Mouse (Mus musculus): Measurements from ENCODE around the gene Lgr6. TPM values are rescaled to one million over a fixed set of nuclear protein-coding genes. Genes with fewer than 3 reads are reported as not detected.
A peak's percentile ranks its signal among the peaks of the same experiment; 100 is the strongest.
"Not testable (repeated sequence)": the region's sequence is repeated elsewhere in the genome, so short reads cannot be mapped to it uniquely, and the experiment has no call there.

The Lgr6 gene
- total RNA-seq, 4 experiments from 2014 or later = 1.2 to 2.4 (median 1.7) TPM

DNA sequence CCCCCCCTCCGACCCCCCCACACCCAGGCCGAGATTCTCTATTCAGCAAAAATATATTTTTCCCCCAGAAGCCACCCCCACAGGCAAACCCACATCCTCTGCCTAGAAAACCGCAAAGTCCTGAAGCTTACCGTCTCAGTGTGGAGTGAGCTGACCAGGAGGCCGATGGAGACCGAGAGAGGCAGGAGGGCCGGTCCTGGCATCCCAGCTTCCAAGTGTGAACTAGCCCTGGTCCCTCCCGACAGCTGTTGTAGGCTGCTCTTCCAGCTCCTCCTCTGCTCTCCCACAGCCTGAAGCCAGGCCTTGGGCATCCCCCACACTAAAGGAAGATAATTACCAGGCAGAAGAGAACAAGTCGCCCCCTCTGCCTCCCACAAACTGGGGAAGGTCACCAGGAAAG lies 23.9 kb upstream of the Lgr6 start:
- DNase-seq (ENCODE audit: low spot score in 2 of 2) = no peak

DNA sequence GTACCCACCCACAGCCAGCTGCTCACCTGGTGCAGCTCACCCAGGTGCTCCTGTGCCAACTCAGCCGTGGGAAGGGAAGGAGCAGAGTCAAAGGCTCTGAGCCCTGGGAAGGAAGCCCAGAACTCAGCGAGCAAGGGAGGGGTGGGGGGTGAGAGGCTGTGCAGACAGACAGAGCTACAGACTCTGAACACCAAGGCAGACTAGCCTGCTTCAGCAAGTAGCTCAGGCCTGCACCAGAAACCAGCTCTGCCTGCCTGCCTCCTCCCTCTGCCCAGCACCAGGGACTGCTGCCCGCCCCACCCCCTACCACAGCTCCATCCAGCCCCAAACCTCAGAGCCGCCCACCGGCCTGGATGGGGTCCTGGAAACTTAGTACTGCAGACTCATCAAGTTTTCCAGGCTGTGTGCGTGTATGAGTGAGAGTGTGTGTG lies 22.9 kb upstream of the Lgr6 start:
- DNase-seq (ENCODE audit: low spot score in 2 of 2) = no peak

DNA sequence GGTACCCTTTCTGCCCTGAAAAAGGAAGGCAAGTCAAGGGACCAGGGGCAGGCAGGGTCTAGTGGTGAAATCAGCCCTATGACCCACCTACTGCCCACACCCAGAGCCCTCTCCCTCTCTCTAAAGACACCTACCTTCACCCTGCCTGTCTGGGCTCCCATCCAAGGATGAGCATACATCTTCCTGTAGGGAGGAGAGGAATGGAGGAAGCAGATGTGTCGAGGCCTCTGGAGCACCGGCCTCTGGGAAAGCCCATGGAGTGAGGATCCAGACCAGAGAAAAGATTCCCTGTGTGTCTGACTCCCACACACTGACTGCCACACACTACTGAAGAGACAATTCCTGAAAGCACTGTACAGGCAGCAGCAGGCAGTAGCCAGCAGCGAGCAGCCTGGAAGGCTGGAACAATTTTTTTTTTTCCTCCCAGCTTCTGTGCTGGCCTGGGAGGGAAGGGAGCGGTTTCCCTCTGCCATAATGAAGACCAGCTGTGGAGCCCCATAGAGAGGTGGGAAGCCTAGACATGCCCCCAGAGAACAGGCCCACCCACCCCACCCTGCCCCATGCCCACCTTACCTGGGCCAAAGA lies 21.5 kb upstream of the Lgr6 start:
- peak in 1 of 2 experiments; percentile 53 for DNase-seq (ENCODE audit: low spot score in 2 of 2)

DNA sequence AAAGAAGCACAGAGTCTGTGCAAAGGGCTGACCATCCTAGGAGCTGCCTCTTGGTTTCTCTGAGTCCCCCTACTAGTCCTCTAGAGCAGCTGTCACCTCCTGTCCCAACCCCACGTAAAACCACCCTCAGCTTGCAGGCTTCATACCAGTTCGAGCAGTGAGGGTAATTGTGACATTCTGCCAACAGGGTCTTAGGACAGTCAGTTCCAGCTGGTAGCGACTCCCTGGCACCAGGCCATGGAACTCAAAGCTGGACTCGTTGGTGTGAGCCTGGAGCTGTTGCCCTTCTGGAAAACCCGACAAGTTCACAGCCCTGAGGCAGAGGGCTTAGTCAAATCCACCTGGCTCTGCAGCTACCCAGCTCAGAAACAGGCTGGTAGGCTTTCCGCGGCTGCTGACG lies 20.9 kb upstream of the Lgr6 start:
- no peak for DNase-seq (ENCODE audit: low spot score in 2 of 2)

DNA sequence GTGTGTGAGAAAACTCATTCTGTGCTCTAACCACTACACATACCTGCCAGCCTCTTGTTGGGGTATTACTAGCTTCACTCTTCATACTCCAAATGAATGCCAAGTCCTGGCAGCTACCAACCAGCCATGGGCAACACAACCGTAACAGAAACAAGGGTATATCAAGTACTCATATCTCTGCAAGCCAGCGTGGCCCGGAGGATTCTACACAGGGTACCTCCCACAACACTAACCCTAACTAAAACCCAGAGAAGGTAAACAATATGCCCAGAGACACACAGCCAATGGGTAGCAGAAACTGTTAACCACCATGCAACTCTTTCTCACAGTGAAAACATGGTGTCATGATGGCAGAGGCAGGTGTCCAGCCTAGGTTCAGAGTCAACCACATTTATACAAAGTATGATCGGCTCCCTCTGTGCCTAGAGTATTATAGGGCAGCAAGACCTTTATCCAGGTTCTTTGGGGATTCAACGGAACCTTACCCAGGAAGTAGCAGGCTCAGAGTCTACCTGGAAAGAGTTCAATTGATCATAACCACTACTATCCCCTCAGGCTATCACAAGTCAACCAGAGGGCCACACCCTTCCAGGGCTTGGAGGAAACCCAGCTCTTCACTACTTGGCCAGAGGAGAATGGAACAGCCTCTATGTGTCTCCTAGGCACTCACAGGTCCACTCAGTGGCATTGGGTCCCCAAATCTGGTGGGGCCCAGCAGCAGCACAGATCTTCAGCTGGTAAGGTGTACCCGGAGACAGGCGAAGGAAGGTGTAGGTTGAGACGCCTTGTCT lies 19.7 kb upstream of the Lgr6 start:
- DNase-seq (ENCODE audit: low spot score in 2 of 2) = no peak

DNA sequence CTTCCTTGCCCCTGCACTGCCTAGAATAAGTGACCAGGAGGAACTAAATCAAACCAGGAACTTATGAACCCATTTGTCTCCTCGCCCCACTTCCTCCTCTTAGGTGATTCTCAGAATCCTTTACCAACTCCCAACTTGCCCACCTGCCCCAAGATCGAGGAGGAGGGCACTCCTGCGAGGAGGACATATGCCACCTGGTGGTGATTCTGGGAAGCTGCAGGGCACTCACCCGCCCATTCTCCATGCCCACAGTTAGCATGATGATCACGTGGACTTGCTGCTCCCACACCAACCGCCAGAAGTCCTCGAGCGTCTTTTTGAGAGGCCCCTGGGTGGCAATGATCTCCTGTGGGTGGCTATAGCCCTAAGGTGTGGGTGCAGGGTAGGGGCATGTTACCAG lies 7.6 kb upstream of the Lgr6 start:
- no peak for DNase-seq (ENCODE audit: low spot score in 2 of 2)

DNA sequence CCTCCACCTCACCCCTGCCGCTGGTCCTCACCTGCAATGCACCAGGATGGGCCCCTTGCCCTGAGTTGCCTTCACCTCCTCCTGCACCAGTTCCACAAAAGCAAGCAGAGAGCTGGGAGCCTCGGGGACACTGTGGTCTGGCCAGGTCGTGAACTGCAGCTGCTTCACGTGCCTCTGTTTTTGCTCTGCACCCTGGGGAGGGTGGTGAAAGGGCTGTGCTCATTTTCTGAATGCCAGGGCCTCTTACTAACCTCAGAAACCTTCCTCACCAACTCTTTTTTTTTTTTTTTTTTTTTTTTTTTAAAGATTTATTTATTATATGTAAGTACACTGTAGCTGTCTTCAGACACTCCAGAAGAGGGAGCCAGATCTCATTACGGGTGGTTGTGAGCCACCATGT lies 6.2 kb upstream of the Lgr6 start:
- not testable (repeated sequence) for DNase-seq (ENCODE audit: low spot score in 2 of 2)

DNA sequence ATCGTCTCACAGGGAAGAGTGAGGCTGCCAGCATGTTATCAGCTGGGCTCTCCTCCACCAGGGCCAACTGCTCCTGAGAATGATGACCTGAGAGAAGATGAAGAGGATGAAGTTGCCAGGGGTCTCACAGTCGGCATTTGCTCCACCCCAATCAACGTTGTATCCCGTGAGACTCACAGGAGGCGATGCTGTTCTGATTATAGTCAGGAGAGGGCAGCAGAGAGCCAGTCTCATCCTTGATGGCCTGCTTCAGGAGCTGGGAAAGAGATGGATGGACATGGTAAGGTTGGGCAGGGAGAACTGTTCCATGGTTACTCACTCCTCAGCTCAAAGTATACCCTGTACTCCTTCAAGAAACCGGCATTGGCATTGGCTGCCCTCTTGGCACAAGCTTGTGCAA lies 5.0 kb upstream of the Lgr6 start:
- DNase-seq (ENCODE audit: low spot score in 2 of 2) = peak in 1 of 2 experiments; percentile 70

DNA sequence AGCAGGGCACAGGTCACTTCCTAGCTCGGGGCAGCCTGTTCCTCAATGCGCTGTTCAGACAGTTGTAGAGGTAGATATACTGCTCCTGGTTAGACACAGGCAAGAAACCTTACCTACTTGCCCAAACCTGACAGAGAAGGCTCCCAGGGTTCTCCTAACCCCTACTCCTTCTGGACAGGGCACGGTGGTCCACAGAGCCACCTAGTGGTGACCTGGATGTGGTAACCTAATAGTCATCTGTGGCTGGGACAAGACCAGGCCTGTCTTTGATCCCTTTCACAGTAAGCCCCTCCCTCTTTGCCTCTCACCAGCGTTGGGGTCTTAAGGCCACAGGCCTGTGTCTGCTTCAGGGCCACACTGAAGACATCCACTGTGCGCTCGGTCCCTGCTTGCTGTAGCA lies 3.5 kb upstream of the Lgr6 start:
- no peak for DNase-seq (ENCODE audit: low spot score in 2 of 2)

DNA sequence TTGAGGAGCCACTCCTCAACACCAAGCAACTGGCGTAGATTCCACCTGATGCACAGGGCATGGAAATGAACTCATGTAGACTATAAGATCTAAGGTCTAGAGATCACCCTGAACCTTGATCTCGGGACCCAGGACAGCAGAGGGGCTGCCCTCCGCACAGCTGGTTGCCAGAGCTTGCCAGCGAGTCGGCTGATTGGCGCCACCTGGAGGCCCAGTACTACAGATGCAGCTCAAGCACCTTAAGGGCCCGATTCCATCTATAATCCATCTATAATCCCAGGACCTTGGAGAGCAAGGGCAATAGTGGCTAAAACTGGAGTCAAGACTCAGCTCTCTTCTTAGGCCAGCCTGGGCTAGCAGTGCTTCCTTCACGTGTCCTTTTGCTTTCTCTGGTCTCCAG lies 875 bp upstream of the Lgr6 start:
- no peak for DNase-seq (ENCODE audit: low spot score in 2 of 2)

DNA sequence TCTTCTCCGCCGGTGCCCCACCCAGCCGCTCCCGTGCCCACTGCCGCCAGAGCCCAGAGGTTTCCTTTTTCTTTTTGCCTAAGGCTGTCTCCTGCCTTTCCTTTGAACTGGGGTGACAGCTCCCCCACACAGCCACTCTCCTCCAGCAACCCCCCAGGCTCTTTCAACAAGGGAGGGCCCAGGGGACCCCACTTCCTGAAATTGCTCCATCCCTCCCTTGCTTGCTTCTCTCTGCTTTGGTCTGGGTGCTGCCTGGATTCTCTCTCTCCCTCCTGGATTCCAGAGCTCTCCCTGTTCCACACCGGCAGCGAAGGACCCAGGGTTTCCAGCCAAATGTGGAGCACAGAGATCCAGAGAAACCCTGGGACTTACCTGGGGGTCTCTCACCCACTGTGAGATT lies 4.7 kb downstream of the Lgr6 start:
- no peak for DNase-seq (ENCODE audit: low spot score in 2 of 2)

DNA sequence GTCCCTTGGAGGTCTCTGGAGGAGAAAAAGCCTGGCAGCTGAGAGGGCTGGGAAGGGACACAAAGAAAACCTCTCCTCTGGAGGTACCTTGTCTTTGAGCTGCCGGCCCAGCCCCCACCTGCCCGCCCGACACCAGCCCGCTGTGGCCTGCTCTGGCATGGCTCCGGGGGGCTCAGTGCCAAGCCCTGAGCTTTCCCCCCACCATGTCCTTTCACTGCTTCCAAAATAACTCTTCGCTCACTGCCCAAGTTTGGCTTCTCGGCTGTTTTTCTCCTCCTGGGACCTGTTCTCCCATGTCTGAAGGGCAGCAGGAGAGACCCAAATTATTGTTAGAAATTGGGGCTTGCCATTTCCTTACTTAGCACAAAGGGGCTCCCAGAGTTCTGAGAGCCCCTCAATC lies 6.6 kb downstream of the Lgr6 start:
- no peak for DNase-seq (ENCODE audit: low spot score in 2 of 2)

DNA sequence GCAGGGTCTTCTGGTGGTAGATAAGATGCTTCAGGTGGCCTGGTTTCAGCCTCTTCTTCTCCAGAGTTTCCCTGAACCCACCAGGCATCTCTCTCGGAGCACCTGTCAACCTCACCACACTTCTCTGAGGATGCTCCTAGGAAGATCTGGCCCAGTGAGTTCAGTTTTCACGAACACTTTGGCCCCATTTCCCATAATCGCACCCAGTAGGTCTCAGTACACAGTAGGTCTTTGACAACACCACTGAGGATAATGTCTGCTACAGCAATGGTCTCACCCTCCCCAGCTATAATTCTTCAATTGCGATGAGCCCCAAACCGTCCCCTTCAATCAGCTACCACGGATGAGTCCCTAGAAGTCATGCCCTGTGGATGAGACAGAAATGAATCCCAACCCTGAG lies 7.6 kb downstream of the Lgr6 start:
- no peak for DNase-seq (ENCODE audit: low spot score in 2 of 2)

DNA sequence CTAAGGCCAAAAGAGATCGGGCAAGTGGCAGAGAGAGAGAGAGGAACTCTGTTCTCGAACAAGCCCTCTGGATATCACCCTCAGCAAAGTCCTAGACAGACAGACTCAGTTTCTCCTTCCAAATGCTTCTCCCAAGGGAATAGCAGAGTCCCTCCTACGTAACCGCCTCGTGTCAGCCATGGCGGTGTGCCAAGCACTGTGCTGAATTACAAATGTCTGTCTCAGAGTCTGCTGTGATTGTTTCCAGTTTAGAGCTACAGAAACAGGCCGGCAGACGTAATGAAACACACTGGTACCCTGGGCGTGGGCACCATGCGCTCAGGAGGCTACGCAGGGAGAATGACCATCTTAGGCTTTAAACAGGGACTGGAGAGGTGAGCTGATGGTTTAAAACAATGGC lies 8.8 kb downstream of the Lgr6 start:
- no peak for DNase-seq (ENCODE audit: low spot score in 2 of 2)

DNA sequence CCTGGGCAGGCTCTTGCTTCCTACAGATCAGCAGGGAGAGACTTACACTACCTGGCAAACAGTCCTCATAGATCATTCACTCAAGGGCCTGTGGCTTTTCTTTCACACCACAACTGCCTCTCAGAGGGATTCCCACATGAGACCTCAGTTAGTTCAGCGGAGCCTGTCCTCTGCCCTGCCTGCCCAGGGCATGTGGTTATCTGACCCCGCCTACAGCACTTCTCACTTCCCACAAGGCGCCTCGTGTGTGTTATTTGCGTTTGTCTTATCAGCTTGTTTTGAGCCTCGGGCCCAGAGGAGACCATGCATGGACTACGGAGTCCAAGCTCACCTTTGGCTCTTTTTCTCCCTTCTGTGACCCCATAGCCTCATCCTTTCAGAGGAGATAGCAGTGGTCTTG lies 9.9 kb downstream of the Lgr6 start:
- no peak for DNase-seq (ENCODE audit: low spot score in 2 of 2)

DNA sequence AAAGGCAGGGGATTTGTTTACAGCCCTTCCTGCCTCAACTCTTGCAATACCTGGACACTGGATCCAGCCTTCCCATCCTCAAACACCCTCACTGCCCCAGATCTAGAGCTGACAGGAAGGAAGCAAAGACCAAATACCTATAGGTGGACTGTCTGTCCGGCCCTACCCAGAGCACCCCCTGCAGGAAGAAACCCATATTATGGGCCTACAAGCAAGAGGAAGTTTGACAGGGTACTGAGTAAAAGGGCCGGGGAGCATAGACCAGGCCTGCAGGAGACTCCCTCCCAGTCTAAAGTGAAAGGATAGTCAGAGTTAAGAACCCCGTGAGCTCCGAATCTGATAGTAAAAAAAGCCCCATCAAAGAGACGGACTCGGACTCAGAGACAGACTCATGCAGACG lies 10.4 kb downstream of the Lgr6 start:
- no peak for DNase-seq (ENCODE audit: low spot score in 2 of 2)

DNA sequence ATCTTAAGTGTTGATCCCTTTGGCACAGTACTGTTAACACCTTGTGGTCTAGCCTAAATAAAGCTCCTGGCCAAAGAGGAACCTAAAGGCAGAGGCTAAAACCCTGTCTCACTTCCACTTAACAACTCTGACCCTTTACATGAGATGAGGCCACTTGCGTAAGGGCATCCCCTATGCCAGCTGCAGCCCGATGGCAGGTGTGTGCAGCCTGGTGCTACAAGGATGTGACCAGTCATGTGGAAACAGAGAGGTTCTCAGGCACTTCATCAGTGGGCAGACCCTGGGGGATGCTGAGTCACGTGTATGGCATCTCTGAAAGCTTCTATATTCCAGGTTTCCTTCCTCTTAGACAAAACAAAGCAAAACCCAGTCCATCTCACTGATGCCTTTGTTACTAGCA lies 14.2 kb downstream of the Lgr6 start:
- no peak for DNase-seq (ENCODE audit: low spot score in 2 of 2)

DNA sequence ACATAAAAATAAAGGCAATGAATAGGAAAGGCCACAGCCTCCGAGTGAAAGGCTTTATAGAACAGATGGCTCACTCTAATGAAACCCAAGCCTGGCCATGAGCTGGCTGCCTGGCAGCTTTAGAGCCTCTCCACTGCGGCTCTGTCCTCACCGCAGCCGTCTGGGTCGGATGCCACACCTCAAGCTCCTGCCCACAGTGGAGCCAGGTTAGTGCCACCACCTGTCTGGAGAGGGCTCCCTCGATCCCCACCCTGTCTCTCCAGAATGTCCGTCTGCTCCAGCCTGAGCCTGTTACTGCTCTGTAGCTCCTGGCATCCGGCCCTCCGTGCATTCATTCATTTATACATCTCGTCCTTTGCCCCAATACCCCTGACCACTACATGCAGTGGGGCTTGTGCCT lies 15.4 kb downstream of the Lgr6 start:
- DNase-seq (ENCODE audit: low spot score in 2 of 2) = no peak

DNA sequence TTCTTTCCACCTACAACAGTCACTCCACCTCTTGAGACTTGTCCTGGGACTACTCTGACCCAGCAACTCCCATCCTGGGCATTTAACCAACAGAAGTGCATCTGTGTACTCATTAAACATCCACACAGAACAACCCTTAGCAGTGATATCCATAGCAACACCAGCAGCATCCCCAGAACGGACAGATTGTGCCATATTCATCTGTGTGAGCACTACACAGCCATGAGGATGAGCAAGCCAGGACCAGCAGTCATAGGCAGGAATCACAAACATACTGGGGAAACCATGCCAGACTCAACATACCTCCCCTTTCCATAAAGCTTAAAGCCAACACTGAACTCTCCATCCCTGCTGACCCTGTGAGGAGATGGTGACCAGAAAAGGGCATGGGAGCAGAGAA lies 17.7 kb downstream of the Lgr6 start:
- no peak for DNase-seq (ENCODE audit: low spot score in 2 of 2)

DNA sequence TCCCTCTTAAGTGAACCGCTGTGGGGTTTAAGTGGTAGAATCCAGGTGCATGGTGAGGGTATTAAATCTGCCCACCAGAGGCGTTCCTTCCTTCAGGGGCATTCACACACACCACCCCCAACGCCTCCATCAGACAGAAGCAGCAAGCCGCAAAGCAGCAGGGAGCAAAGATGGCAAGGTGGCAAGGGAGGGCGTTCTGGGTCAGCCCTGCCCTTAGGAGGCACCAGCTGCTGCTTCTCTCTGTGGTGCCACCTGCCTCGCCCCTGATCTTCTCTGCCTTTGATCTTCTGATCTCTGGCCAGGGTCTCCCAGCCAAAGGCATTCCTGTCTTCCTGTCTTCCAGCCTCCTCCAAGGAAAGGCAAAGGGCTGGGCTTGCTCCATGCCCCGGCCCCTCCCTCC lies 19.1 kb downstream of the Lgr6 start:
- no peak for DNase-seq (ENCODE audit: low spot score in 2 of 2)

DNA sequence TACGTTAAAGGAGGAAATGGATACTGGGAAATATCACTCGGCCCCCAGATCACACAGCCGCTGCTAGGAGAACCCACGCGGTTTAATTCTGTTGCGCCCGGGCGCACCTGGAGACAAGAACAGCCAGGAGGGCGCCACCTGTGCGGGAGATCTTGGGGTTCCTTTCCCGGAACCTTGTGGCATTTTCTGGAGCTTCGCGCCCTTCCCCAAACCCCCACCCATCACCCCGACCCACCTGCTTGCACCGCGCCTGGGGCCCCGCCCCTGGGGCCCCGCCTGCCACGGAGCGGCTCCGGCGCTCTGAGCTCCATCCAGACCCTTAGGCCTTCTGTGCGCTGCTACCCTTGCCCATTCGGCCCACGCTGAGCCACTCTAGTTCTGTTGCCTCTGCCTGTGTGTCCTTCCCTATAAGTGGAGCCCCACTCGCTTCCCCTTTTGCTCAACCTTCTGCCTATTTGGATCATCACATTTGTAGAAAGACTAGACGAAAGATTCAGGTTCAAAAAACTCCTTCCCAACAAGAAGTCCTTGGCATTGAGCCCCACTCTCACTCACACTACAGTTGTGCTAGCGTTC lies 19.7 kb downstream of the Lgr6 start:
- DNase-seq (ENCODE audit: low spot score in 2 of 2) = no peak

DNA sequence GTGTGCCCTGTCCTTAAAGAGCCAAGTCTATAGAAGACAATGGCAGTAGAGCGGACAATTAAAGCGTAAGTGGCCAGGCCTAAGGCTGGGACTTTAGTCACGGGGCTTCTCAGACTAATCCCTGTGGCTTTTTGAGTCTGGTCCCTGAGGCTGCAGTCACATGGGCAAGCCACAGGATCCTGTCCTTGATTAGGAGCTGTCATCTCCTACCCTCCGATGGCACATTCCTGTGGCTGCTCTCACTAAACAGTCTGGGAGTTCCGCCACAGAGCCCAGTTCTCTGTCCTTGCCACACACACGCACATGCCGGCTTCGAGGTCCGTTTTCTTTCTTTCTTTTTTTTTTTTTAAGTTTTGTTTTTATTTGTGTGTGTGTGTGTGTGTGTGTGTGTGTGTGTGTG lies 21.6 kb downstream of the Lgr6 start:
- DNase-seq (ENCODE audit: low spot score in 2 of 2) = no peak

DNA sequence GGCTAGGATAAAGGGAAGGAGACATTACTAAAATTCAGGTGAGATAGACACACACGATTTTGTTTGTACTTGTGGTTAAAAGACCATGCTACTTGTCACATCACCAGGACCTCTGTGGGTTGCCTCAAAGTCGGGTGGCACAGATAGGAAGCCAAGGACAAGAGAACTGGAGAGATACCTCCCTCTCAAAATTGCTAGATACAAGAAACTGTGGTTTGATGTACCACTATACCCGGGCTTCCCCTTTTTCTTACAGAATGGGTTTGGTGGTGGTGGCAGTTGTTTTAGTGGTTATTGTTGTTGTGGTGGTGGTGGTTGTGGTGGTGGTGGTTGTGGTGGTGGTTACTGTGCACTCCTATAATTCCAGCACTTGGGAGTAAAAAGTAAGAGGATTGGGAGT lies 22.8 kb downstream of the Lgr6 start:
- no peak for DNase-seq (ENCODE audit: low spot score in 2 of 2)
